Mouse (Mus musculus) T-cell, adult 2 months (primary cell): ENCODE measurements around the gene P2ry12.

Experiments used
- DNase-seq: peaks from one replicate; pipeline ENCODE4 v3.0.0; 2022; ENCODE audit warnings: low spot score

Gene P2ry12

GRCm38 (mm10) chr3:59185662-59186061 is 77.0 kb downstream of the P2ry12 start:
- DNase-seq = no peak

- DNase-seq = no peak
These were observed 80.5 kb downstream of the P2ry12 start for GRCm38 (mm10) chr3:59182129-59182528.

GRCm38 (mm10) chr3:59181134-59181533 is 81.5 kb downstream of the P2ry12 start:
- DNase-seq = no peak

DNA sequence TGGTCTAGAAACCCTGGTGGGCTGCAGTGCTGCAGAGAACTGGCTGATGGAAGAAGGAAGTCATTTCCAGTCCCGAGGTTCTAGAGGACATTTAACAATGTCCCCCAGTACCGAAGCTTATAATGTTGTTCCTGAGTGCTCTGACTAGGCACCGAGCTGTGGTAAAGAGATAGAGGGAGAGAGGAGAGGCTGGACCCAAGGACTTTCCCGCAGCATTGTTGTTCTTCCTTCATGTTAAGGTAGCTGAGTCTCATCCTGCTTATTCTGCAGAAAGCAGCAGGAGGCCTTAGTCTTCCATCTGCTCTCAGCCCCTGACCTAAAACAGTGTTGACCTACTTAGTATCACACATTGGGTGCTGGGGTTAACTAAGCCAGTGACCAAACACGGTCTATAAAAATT is 85.8 kb downstream of the P2ry12 start:
- no peak for DNase-seq

DNA sequence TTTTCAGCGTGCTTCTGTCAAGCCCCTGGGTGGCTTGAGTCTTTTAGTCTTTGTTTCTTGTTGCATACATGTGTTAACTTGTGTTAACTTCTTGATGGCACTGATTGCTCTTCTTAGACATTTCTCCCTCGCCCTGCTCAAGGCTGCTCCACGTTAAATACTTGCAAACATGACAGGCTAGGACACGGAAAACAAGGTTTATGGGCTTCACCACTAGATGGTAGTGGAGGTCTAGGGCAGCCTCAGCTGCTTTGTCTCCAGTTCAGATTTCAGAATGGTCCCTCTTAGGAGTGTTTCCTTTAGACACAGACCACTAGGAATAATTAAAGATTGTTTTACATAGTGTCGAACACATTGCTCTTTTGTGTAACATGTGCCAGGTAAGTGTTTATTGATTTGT is 87.4 kb downstream of the P2ry12 start:
- DNase-seq = peak; percentile 45

GRCm38 (mm10) chr3:59174426-59175154 is 88.1 kb downstream of the P2ry12 start:
- DNase-seq = no peak

- no peak for DNase-seq
These were observed 92.6 kb downstream of the P2ry12 start for GRCm38 (mm10) chr3:59169921-59170627.

DNA sequence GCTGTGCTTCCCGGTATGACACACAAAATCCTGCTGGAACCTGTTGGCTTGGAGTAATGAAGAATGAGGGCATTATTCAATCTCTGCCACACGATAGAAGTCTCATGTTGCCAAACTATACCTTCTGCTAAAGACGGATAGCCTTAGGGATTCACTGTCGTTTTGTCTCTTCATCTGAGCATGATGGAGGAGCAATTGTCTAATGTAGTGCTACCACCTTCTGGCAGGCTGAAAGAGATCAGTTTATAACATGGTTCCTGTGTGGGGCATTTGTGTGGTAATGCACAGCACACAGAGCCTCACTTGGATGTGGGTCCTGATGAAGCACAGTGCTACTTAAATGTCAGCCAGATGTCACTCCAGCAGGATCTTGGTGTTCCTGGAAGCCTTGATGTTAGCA is 93.5 kb downstream of the P2ry12 start:
- no peak for DNase-seq

- DNase-seq = no peak
These were observed 94.2 kb downstream of the P2ry12 start for GRCm38 (mm10) chr3:59168476-59168875.

GRCm38 (mm10) chr3:59167417-59168054 is 95.1 kb downstream of the P2ry12 start:
- DNase-seq = no peak
